Mouse (Mus musculus) MN1 (cell line): ENCODE measurements around the gene Dync1i1.

Experiments
- DNase-seq: peaks from one replicate; pipeline ENCODE4 v3.0.0-alpha.2; 2016; ENCODE audit warnings: low spot score

The Dync1i1 gene

DNA sequence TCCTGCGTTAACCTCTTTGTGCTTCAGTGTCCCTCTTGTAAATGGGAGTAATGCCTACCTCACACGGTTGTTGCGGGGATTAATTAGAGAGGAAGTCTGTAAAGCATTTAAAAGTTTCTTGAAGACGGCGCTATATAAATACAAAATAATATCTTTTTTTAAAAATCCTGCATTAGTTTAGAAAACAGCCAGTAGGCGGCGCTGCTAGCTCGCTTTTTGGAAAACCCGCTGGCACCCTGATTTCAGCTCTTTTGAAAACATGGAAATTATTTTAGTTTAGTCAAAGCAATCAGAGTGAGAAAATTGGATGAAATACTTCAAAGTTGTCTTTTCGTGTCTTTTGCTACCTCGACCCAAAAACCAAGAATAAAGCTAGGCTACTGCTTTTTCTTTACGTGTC lies 132.9 kb downstream of the Dync1i1 start:
- peak; percentile 37 for DNase-seq

DNA sequence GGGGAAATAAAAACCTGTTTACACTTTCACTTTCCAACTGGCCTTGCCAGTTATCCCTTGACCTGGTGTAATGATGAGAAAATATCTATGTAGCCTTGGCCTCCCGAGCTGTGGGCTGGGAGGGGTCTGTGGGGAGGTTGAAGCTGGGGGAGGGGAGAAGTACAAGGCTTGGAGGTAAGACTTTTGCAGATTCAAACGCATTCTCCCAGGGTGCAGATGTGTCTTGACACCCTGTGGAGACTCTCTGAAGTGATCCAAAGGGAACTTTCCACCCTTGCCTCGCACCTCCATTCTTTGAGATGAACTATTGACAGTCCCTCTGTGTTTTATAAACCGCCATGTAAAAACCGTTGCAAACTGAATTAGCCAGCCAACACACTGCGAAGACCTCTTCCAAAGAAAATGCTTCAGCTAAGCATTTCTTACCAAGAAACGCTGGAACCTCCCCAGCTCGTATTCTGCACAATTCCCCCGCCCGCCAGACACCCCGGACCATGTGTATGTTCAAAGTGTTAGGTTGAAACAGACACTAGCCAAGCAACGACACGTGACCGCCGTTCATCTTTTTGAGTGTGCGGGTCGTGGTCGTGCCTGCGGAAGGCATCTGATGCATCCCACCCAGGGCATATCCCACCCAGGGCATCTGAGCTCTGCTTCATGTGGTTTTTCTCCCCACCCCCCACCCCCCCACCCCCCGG lies 133.6 kb downstream of the Dync1i1 start:
- DNase-seq, result no peak

DNA sequence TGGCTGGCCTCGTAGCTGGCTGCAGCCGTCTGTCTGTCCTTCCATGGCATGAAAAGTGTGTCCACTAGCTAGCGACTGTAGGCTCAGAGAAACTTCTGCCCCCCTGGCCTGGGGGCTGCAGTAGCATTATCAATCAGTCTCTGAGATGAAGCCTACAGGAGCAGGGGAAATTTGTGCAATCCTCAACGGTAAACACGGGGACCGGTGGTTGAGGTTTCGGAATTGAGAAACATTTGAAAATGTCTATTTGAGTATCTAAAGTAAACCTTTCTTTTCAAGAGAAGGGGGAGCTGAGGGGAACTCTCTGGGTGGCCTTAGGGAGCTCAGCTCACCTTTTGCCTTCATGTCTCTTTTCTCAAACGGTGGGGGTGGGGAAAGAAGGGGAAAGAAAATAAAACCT lies 134.2 kb downstream of the Dync1i1 start:
- no peak for DNase-seq

DNA sequence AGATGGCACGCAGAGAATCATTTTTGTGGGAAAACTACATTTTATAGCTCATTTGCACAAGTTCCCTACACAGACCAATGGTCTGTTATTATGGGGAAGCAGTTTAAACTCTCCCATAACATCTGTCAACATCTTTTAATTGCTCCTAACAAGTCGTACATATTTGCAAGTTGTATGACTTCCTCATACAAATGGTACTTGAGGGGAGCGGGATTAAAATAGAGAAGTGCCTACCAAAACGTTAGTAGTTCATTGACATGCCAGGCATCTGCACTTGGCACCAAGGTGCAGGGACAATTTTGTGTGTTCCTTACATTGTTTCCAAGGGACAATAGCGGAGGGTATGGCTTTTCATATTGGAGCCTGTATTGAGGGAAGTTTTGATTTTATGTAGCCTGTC lies 140.7 kb downstream of the Dync1i1 start:
- no peak for DNase-seq

DNA sequence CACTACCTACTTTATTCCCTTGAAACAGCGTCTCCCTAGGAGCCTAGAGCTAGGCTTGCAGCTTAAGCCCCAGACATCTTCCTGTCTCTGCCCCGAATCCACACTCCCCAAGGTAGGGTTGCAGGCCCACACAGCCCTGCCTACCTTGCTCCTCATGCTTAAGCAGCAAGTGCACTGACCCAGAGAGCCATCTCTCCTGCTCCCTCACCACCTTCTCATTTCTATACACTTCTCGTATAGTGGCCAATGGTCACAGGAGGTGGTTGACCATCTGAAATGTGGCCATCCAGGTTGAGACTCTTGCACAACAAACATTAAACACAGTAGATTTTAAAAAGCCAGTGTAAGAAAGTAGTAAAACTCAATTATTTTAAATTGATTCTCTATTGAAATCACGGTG lies 141.8 kb downstream of the Dync1i1 start:
- no peak for DNase-seq

DNA sequence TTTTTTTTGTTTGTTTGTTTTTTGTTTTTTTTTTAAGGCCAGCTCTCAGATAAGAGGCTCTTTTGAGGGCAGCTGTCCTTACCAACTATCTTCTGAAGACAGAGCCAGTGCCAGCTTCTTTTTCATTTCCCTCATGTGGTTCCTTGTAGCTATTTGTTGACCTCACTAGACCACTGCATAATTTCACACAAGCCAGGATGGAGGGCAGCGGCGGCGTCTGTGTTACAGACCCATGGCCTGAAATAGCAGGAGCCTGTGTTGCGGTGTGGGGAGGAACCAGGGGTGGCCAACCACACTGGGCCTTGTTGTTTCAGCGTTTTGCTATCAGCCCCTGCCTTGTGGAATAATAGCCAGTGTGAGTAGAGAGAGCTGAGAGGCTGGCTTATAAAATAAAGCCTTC lies 145.6 kb downstream of the Dync1i1 start:
- no peak for DNase-seq

DNA sequence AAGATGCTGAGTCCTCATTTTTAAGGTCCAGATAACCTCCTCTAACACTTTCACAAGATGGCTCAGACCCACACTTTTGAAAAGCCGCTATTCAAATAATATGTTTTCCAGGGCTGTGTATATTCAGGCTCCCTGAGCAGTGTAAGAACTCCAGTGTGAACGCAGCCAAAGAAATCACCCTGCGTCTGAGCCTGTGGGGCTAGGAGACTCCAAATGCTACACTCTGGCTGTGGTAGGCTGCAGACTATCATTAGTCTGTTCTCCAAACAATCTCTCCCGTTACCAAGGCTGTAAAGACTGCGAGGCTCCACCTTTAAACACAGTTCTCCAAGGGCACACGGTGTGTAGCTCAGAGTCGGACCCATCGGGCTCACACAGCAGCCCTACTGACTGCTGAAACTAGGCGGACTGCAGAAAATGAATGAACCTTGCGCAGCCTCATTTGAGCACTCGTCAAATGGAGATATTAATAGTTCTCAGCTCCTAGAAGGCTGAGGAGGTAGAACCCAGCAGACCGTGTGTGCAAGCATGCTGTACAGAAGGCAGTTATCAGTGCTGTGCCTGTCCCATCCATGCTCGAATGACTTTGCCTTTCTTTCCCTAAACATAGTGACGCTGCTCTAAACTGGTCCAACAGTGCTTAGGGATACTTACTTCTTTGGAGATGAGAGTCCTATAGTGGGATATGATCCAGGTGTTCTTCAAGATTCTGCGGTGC lies 146.3 kb downstream of the Dync1i1 start:
- no peak for DNase-seq

DNA sequence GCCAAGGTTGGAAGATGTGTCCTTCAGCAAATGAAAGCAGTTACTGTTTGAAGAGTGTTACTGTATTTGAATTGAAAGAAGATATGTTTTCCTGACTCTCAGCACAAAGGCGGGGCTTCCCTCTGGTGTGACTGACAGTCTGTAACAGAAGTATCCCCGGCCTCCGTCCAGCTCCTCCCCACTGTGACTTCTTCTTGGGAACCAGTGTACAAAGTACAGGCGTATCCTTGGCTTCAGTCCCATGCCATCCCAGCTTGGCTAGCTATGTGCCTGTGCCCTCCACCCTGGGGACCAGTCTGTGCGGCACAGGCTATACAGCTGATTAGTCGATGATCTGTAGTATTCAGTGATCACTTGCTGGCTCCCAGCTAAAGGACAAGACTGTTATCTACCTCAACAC lies 163.9 kb downstream of the Dync1i1 start:
- no peak for DNase-seq

DNA sequence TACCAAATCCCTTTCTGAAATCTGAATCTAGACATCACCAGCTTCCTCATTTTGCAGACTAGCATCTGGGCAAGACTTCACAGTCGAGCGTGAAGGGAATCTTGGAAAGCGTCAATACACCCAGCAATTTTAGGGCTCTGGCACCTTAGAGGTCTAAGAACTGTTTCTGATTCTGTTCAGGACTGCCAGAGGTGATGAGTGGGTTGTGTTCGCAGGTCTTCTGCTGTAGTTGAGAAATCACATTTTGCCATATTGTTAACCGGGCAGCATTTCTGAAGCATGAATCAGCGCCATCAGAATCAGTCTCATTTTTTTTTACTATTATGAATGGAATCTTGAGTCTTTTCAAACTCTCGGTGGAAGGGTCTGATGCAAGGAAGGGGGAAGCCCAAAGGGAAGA lies 185.9 kb downstream of the Dync1i1 start:
- no peak for DNase-seq

DNA sequence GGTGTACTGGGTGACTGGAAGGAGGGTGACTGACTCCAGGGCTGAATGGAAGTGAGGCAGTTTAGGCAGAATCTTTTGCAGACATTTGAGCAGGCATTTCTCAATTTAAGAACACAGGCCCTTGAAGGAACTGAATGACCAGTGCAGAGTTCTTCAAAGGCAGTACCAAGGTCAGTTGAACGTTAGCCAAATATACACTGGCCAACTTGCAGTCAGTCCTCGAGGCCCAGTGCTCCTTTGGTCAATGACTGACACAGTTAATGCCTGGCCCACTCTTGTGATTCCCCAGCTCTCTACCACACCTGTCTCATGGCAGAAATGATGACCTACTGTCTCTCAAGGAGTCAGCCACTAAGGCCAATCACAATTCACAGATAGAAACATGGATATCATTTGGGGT lies 189.6 kb downstream of the Dync1i1 start:
- DNase-seq, result no peak

DNA sequence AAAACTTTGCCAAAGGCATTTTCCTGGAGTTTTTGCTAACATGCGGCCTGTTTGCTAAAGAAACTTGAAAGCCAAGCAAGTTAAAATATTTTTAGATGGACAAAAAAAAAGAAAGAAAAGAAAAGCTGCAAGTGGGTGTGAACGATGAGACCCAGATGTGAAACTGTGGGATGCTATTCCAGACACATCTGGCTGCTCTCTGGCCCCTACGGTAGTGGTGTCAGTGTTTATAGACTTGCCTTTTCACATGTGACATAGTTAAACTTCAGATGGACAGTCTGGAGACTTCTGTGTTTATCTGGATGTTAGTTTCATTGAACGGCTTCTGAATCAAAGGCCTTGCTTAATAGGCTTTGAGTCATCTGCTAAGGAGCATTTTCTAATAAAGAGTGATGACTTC lies 195.2 kb downstream of the Dync1i1 start:
- no peak for DNase-seq

DNA sequence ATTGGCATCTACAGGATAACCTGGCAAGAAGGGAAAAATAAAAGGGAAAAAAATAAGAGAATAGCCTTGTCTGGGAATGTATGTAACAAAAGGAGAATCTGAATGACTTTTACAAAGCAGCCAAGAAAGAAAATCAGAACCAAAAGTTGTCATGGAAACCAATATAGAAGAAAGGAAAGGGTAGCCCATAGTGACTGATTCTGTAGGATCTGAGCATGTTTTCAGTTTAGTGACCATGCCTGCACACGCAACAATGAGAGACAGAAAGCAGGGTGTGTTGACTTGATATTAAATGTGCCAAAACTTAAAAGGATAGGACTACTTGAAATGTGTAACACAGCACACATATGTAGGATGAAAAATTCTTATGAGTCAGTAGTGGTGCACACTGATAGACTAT lies 197.2 kb downstream of the Dync1i1 start:
- DNase-seq, result no peak

DNA sequence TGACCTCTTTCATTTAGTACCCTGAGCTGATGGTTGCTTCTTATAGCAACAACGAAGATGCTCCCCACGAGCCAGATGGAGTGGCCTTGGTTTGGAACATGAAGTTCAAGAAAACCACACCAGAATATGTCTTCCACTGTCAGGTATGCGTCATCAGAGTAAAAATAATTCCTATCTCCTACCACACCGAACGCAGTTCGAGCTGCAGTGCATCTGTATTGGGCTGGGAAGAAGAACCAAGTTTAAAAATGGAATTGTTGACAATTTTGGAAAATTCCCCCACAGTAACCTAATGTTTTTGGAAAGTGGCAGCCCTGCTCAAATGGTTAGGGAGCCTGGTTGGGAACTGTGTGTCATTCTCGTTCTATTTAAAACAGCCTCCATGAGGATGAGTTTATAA lies 197.7 kb downstream of the Dync1i1 start:
- no peak for DNase-seq

DNA sequence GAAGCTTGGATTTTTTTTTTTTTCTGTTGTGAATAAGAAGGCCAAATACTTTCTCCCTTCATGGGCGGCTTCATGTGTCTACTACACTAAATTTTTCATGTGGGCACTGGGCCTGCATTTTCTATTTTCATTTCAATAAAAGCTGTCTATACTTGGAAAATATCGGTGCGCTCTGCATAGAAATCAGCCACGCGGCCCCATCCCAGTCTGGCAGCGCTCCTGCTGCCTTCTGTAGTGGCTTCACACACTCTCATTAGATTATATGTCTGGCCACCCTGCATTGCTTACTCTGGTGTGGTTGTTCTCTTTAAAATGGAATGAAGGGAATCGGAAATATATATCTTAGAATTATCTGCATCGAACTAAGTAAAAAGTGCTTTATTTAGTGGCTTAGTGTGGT lies 204.7 kb downstream of the Dync1i1 start:
- no peak for DNase-seq

DNA sequence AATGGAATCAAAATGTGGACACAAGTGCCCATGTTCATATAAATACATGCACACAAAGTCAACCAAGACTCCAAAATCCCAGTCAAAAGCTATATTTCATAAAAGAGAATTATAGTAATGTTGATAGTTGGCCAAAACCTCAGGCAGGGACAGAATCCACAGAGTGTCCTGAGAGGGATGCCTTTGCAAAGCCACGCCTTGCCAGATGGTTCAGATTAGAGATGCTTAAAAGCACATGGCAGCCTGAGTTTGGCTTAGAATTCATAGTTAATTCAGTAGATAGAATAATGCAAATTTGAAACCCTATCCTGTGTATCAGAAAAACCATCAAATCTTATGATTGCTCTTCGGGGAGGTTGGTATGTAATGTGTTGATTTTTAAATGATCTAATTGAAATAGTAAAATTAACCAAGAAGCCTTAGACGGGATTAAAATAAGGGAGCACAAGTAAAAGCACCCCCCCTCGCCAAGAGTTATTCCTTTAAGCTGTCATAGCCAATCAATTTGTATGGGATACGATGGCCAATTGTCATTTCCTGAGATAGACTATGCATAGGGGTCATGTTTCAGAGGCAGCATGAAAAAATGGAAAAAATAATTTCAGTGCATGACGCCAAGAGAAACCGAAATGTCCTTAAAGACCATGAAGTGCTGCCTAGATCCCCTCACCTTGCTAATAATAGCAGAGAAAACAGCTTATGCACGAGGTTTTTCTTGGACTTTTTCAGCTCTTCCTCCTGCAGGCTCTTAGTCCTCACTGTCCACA lies 210.3 kb downstream of the Dync1i1 start:
- DNase-seq, result no peak

DNA sequence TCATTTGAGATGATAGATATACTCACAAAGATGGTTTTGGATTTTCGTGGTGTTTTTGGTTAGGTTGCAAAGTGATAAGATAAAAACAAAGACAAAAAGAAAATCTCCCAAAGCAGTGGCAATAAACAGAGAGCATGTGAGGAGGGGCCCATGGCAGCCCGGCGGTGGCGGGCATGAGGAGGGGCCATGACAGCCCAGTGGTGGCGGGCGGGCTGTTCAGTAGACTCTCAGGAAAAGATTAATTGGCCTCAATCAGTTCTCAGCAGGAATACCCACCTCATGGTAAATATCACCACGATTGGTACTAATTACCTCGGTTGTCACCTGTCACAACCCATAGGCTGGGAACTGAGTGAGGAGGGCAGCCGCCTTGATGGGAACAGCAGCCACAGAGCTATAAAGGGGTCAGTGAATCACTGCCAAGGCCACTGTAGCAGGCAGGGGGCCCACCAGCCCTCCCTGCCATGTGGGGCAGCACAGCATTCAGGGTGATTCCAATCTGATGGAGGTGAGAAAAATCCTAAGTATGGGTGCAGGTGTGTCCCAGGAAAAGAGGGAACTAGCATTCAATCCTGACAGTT lies 224.5 kb downstream of the Dync1i1 start:
- DNase-seq, result no peak

DNA sequence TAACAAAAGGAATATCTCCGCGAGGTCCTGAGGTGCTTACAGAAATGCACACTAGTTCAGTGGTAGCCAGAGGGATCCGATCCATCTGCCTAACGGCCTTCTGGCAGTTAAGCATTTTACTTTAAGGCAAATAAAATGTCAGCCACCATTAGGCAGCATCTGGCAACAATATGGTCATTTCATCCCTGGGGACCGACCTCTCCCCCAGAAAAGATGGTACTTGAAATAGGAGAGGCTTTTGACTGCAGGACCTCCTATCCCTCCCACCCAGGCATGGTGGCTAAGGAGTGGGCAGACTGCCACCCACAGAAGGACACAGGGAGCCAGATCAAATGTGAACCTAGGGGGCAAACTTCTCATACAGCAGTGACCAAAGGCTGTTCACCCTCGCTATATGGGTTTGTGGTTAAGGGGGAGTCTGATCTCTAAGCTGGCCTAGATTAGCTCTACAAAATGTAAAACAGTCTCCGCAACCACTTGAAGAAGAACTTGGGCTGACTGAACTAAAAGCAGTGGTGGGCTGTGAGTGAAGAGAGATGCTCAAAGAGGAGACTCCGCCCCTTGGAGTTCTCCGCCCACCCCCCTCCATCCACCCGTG lies 231.0 kb downstream of the Dync1i1 start:
- no peak for DNase-seq

DNA sequence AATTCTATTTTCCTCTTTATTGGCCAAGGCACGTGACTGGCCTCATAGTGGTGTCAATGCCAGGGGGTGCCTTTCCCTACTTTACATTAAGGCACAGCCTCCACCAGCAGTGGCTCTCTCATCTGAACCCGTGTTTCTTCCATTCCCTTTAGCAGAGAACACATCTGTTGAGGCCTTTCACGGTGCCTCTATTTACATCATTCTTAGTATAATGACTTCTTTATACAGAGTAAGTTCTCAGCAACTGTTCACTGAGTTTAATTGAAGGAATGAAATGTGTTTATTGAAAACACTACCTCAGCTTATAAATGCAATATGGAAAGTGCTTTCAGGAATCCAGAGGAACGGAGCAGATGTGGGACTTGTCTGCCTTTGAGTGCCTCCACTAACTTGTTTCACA lies 235.3 kb downstream of the Dync1i1 start:
- no peak for DNase-seq

DNA sequence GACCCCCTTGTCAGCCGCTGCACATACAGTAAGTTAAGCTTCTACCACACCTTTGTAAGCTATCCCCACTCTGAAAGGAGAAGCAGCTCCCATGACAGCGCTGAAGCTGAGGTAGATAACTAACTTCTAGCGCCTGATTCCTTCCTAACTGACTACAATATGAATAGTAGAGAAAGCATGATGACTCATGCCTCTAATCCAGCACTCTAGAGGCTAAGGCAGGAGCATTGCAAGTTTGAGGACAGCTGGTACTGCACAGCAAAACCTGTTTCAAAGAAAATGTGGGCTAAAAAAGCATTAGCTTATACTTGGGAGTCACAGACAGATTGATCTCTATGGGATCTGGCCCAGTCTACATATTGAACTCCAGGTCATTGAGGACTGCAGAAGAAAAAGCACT lies 236.5 kb downstream of the Dync1i1 start:
- no peak for DNase-seq

DNA sequence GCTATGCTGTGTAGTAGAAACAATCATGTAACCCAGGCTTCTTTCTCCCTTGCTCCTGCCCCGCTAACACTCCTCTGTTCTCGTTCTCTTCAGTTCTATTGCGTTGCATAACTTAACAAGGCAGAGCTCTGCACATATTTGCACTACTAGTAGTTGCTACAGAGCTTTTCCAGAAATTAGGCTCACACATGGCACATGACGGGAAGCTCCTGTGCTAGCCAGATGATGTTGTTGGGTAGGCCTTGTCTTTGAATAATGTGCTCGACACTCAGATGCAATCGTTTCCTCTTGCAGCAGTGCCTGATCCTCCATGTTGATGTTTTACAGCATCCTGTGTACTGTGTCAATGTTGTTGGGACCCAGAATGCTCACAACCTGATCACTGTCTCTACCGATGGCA lies 240.9 kb downstream of the Dync1i1 start:
- no peak for DNase-seq

DNA sequence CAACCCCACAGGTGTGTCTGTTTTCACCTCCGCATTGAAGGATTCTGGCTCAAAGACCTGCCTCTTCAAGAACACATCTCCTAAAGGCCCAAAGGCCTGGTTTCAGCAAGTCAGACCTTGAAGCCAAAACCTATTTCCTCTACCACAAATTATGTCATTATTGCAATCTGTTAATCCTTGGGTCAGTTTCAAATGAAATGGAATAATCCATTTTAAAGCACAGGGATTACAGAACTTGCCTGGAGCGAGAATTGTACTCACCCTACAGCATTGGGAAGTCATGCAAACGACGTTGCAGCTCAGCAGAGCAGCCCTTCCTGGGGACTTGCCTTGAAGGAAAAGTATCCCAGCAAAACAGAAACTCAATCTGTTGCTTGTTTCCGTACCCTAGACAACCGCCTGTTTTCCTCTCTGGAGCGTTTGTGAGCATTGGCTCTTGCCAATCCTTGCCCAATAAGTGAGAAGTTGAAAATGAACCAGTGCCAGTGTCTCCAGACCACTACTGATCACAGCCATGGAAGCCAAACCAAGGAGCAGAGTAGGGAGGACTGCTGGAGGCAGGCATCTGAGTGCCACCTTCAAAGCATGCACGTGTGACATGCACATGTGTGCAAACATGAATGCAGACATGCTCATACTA lies 241.5 kb downstream of the Dync1i1 start:
- DNase-seq, result no peak

DNA sequence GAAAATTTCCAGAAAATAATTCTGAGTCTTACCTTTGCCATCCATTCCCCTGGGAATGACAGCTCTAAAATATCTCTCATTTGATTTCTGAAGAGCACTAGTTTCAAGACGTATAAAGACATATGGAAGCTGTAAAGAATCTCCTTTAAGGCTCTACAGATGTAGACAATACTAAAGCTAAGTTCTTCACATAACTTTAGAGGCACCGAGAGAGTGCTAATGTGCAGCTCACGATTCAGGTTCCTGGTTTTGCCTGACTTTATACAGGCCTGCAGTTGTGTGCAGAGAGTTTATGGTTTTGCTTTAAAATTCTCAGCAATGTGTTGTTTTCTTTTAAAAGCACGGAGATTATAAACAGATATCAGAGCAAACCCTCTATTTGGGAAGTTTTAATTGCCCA lies 242.1 kb downstream of the Dync1i1 start:
- DNase-seq, result no peak
